Mouse (Mus musculus) ovary, adult 18-20 months (tissue): ENCODE measurements around the gene Msmp.

Experiments
- DNase-seq: peaks from one replicate; pipeline ENCODE4 v3.0.0; 2022; ENCODE audit warnings: low spot score, mixed read lengths

Msmp gene

DNA sequence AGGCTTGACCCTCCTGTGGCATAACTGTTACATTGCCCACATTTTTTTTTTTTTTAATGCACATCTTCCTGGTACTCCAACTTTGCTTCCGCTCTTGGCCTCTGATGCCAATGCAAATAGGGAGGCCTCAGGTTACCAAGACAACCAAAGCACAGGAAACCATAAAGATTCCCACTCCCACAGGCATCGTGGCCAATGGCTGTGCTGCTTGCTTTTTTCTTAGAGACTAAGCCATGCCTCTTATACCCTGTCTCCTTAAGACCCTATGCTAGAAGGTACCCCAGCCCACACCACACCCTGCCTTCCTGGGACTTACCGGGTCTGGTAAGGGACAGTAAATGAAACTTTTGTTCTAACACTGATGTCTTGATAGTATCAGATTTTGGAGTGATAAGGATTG lies 9.2 kb upstream of the Msmp start:
- no peak for DNase-seq

DNA sequence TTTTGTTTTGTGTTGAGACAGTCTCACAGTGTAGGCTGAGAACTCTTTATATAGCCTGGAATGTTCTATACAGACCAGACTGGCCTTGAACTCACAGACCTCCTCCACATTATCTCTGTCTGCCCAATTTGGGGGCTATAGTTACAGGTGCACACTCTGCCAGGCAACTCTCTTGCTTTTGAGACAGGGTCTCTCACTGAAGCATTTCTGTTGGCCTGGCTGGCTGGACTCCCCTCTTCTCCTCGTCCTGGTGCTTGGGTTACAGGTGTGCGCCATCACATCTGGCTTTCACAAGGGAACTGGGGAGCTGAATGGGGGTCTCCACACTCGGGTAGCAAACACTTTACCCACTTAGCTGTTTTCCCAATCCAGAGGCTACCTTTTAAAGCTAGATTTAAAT lies 7.7 kb upstream of the Msmp start:
- DNase-seq, result no peak

DNA sequence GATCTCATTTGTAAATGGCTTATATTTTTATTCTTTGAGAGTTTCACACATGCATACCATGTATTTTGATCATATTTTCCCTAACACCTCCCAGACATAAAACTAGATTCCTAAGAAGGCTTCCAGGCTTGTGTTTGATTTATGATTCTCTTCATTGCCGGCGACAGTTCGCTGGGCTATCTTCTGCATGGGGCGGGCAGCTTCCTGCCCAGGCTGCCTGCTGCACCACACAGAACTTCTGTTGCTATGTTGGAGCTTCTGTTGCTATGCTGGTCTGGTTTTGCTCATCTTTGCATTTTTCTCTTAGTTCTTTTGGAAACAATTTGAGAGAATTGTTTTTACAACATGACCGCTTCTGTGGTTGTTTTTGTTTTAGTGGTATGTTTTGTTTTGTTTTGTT lies 7.2 kb upstream of the Msmp start:
- DNase-seq, result no peak

DNA sequence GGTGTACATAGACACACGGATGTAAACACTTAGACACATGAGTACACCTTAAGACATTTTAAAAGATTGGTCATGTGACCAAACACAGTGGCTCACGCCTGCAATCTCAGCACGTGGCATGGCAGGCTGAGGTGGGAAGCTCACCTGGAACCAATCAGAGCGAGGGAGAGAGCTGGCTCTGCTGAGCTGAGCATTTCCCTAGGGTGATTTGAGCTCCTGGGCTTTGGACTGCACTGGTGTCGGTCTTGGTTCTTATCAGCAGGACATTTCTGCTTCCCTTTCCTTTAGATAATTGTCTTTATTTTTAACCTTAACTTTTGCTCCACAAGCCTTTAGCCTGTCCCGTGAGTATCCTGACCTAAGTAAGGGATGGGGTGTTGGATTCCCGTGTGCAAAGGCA lies 3.4 kb upstream of the Msmp start:
- DNase-seq, result no peak

DNA sequence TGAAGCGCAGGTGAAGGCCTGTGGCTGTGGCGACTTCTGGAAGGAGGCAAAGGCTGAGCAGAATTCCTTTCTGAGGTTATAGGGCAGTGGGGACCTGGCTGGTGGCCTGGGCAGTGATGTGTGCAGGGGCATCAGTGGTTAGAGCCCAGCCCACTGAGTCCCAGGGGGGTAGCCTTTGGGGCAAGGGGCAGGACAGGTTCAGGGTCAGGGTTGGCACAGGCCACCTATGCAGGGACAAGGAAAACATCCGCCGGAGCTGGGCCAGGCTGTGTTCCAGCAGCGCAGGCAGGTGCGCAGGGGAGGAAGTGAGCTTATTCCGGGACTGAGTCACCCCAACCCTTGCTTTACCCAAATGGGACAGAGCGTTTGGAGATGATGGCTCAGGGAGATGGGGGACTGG lies 2.1 kb upstream of the Msmp start:
- no peak for DNase-seq

DNA sequence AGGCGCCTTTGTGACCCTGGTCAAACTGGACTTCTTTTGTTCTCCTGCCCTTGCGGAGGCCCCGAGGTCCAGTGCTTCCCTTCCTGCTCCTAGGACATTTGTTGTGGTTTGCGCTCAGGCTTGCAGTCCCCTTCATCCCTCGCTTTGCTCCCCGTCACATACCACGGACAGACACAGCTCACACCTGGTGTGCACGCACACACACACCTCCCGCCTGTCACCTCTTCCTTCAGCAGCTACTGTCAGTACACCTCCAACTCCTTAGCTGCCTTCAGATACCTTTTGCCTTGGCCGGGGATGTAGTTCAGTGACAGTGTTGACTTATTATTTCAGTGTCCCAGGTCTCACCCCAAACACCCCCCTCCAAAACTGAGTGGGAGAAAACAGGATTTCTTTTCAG lies 1.4 kb upstream of the Msmp start:
- DNase-seq, result no peak

DNA sequence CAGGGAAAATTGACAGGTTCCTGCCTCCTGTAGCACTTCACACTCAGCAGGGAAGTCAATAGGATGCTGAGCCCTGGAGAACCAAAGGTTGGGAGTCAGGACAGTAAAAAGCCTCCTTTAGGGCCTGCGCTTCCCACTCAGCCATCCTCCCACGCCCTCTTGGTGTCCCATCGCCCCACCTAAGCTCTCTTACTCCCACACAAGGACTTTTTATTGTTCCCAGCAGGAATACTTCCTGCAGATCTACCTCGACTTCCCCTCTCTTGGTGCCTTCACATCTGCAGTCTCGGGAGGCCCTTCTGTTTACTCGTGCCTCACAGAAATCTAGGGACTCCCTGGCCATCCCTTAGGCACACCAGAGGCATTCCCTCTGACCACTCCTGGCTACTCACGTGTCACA lies 873 bp downstream of the Msmp start:
- DNase-seq, result no peak

DNA sequence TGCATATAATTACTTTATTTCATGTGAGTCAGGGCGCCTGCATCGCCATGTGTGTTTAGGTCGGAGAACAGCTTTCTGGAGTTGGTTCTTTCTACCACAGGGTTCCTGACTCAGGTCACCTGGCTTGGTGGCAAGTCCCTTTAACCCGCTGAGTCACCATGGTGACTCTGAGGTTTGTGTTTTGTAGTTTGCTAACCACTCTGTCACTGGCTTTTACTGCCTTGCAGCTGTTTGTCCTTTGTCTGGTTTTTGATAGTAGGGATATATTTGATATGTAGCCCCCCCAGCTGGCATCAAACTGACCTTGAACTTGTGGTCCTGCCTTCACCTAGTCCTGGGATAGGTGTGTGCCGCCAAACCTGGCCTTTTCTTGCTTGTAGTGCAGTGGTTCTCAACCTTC lies 2.1 kb downstream of the Msmp start:
- no peak for DNase-seq

DNA sequence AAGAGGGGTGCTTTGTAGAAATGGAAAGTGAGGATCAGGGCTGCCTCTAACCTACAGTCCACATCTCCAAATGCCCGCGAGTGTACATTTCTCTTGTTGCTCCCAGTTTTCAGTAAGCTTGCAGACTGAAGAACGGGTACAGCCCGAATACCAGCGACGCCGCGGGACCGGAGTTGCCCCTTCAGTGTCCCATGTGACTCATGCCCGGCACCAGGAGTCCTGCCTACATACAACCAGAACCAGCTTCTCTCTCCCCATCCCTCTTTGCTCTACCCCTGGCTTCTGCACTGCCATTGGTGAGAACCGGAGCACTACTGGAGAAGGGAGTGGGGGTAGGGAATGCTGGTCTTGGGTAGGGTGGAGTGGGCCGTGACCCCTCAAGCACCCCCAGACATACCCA lies 2.9 kb downstream of the Msmp start:
- no peak for DNase-seq

DNA sequence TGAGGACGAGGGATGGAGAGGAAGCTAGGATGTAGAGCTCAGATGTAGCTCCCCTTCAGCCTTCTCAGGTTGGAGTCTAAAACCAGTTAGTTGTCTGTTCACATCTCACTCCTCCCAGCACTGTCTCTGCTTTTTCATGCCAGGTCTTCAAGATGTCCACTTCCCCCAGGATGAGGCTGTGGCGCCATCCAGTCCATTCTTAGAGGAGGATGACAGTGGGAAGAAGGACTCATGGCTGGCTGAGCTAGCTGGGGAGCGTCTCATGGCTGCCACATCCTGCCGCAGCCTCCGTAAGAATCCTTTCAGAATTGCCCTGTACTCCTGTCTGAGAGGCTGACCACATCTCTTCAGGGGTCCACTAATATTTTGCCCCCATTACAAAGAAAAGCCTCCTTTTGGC lies 3.6 kb downstream of the Msmp start:
- DNase-seq, result no peak

DNA sequence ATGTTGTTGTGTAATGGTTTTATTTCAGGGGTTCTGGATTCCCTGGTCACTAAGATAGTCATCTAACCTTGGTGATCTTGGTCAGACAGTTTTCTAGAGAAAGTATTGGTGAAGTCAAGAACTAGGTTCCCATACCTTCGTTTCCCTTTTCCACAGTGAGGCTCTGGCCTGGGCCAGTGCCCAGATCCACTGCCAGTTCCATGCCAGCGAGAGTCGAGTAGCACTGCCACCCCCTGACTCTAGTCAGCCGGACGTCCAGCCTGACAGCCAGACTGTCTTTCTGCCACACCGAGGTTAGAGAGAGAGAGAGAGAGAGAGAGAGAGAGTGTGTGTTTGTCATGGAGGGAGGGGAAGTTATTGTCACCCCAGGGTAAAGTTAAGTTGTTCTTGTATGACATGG lies 4.6 kb downstream of the Msmp start:
- no peak for DNase-seq

DNA sequence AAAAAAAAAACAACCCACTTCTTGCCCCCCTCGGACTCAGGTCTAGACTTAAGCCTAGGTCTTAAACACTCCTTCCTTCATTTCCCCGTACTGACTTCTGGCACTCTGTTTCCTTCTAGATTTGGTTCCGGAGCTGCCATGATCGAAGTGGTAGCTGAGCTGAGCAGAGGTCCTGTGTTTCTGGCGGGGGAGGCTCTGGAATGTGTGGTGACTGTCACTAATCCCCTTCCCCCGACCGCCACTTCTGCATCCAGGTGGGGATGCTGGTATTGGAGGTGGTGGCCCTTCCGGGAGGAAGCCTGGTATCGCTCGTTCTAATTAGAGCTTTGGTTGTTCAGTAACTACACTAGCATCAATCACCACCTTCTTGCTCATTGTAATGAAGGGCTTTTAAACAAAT lies 5.0 kb downstream of the Msmp start:
- no peak for DNase-seq

DNA sequence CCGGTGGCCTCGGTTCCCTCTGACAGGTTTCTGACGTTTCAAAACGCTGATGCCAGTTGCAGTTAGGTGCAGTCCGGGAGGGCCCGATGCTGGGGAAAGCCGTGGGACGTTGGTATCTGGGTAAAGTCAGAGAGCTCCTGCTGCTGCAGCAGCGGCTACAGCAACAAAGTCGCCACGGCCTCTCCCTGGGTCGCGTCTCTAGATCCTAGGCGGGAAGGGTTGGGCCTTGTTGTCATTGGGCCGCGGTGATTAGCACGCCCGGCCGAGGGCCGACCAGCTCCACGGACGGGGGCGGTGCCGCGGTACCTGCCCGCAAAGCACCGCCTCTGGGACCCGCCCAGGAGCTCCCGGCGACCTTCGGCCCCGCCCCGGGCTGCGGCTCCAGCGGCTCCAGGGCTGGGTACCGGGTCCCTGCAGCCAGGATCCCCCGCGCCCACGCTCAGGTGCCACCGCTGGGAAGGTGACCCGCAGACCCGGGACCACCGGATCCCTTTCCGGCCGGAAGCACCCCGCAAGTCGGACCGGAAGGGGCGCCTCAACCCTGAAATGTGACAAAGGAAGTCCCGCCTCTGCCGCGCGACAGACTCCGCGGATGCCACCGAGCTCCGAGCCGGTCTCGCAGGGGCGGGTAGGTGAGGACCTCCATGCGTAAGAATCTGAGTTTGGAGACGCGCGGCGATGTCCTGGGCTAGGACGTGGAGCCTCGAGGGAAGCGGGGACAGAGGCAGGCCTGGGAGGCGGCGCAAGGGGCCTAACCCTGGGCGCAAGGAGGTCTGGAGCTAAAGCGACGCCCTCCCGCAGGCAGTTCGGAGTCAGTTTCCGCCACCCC lies 5.7 kb downstream of the Msmp start, which contains the start of the genes Rgp1 and Gba2:
Rgp1 (plus strand) TSS at position 340 of the 829 bp plus-strand sequence.
Gba2 (minus strand) TSS at position 498 of the 829 bp plus-strand sequence.
- peak; percentile 86 for DNase-seq

DNA sequence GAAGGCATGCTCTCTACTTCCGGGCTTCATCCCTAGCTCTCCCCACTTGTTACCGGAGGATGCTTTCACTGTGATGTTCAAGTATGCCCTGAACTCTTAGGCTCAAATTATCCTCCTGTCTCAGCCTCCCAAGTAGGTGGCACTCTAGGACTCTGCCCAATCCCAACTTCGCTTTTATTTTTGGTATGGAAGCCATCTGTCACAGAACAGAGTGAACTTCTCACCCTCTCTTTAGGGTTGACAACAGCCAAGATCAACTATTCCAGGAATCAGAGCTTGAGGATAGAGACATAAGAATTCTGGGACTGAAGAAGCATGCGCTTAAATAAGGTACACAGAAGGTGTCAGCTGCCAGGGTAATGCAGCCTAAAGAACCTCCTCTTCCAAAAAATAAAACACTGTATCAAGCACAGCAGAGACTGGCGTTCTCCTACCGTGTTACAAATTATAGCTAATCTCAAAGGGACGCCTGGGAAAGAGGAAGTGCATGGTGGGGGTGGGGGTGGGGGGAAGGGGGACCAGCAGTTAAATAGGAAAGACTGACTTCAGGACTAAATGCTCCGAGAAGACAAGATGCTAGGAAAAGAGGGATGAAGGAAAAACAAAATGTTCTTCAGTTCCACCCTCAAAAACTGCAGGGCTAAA lies 6.9 kb downstream of the Msmp start:
- no peak for DNase-seq

DNA sequence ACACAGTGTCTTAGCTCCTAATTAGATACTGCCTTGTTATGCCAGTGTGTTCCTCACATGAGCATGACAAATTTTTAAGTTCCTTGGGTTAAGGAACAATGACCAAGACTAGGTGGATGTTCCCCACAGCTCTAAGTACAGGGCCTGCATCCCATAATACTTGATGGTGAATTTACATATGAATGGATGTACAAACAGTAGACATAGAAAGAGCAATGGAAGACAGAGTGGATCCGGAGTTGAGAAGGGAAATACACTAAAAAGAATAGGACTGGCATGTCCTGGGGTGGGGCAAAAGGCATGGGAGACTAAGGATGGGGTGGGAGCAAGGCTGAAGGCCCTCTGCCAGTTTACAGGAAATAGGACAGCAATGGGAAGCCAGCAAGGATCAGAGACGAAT lies 8.9 kb downstream of the Msmp start:
- no peak for DNase-seq

DNA sequence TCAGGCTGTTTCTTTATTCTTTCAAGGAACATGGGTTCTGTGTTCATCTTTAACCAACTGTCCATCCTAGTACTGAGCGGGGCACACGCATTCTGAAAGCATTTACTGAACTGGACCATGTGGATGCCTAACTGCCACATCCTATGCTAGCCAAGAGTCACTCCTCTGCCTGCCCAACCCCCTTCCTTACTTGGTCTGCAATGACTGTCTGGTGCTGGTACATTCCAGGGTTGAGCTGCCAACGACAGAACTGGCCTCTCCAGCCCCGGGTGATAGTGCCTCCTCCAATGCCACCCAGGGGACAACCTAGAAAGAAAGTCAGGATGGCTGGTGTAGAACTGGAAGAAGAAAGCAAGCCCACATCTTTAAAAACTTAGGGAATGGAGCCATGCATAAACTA lies 10.7 kb downstream of the Msmp start:
- DNase-seq, result no peak

DNA sequence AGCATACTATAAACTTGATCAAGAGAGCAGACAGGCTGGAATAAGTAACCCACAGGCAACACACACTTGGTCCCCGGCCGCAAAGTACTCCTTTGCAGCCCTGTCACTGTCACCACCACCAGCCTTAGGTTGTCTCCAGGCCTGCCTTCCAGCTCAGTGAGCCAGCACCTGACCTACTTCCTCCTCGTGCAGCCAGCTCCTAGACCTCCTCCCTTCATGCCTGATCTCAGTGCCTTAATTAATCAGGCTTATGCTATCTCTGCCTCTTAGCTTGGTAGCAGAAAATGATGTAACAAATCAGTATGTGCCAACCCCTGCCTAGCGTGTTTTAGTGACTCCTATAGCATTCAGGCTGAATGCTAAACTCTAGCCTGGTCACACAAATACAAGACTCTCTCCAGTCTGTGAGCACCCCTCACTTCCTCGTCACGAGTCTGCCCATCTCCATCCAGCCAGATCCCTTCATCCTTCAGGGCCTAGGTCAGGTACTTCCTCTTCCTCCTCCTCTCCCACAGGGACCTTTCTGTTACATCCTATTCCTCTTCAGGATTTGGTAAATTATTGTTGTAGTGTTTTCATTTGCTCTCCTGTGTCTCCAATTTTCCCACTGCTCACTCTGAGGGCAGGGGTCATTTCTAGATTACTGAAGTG lies 12.8 kb downstream of the Msmp start:
- DNase-seq, result no peak

DNA sequence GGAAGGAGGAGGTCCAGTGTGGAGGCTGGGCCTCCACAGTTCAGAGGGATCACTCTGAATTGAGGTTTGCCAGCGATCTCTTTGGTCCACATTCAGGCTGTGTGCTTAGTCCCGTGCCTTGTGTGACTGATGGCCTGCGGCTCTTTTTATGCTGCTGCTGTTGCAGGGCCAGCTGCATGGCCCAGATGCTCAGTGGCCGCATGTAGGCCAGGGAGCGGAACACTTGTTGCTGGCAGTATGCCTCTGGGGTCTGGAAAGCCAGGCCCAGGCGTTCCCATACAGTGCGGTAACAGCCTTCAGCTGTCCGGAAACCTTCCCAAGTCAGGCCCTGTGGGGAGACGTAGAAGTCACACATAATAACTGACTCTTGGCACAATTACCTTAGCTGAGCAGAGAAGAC lies 17.2 kb downstream of the Msmp start:
- no peak for DNase-seq

DNA sequence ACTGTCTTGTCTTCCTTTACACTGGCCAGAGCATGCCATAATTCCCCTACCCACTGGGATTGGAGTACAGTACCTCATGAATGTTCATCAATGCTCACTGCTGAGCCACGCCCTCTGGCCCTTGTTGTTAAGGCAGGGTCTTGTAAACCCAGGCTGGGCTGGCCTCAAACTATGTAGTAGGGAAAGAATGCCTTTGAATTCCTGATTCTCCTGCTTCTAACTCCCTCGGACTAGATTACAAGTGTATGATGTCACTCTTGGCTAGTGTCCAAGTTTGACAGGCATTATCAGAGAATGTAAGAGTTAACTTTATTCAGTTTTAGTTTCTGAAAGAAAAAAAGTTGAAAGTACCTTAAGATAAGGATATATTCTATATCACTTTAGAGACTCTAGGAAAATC lies 20.1 kb downstream of the Msmp start:
- DNase-seq, result no peak

DNA sequence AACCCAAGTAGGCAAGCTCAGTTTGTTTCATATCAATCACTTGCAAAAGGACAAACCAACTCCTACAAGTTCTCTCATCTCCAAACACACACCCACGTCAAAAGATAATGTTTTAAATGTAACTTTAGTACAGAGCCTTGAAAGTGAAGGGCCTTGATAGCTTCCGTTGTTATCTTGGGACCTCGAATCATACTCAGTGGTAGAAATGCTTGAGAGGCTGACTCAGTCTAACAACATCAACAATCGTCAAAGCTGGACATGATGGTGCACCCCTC lies 20.8 kb downstream of the Msmp start:
- no peak for DNase-seq

DNA sequence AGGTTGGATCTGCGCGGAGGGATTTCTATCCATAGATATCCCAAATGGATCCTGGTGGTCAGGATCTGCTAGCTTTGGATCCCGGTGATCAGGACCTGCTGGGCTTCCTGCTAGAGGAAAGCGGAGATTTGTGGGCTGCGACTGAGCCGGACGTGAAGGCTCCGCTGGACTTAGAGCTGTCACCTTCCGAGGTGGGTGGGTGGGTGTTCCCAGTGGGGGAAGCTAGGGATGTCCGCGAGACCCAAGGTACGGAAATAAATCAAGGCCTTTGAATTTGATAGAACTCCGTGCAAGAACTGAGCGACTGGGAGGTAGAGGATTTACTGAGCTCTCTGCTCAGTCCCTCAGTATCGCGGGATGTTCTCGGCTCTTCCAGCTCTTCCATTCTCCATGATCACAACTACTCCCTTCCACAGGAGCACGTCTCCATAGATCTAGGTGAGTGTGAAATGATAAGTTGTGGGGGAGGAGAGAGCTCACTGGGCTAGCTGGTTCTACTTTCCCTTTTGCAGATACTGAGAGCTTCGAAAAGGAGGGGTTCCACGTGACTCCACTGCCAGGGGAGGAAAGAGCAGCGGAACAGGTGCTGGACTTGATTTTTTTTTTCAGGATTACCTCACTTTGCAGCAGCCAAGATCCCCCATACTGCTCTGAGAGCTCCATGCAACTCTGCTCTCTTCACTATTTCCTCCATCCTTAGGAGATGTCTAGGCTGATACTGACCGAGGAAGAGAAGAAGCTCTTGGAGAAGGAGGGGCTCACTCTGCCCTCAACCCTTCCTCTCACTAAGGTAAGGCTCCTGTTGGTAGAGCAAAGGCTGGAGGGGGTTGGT lies 21.3 kb downstream of the Msmp start:
- DNase-seq, result no peak

DNA sequence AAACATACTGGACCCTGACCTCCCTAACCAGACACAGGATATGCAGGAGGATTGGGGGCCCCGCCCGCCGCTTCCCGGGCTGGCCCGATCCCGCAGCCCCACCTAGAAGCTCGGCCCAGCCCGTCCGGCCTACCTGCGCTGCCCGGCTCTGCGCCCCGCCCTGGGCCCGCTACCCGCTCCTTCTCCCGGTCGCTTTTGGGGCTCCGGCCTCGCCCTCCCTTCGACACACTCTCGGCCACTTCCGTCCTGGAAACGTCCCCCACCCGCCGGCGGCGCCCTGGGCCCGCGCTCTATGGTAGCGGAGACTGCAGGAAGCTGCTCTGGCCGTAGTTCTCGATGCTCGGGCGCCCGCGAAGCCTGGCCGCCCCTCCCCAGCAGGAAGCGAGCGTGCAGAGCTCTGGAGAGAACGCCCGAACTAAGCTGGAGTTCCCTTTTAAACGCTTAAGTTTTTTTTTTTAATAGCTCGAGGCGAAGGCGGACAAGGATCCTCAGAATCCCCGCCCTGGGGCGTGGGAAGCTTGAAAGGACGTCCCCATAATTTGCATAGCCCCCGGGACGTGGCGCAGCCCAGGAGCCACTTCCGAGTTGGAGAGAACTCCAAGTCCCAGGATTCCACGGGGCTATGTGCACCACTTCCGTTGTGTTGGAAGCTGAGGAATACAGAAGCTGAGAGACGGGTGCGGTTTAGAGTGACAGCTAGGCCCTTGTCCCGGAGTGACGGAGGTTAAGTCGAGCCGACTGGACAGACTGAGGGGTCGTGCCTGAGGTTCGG lies 22.1 kb downstream of the Msmp start, which contains the start of the genes Creb3 and Tln1:
Creb3 (plus strand) TSS at position 336 of the 772 bp plus-strand sequence.
Tln1 (minus strand) TSS at position 695 of the 772 bp plus-strand sequence.
- peak; percentile 92 for DNase-seq
